Comparison of ENCODE assay signal across 9 mouse cellular contexts in the genomic region with DNA sequence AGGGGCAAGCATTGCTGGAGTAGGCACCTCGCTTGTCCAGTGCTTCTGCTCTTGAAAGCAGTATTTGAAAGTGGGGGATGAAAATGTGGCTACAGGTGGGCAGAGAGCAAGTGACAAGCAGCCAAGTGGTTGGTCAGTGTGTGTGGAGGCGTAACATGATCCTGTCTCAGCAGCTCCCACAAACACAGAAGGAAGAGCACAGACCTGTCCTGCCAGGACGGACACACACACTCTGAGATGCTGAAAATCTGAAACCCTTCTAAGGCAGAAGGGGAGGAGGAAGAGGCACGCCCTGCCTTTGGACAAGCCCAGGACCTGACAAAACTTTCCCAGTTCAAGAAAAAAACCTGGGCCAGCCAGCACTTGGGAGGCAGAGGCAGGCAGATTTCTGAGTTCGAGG. TPM values are rescaled to one million over a fixed set of nuclear protein-coding genes. Genes with fewer than 3 reads are reported as not detected.
DNase-seq lines count a peak whose midpoint lies in the region; ATAC-seq and TF ChIP-seq lines count a peak whose summit lies in the region.
"Had no signal": no experiment of that assay in that cellular context is flagged by ENCODE, and none has a peak within 500 bp of the region (broad histone marks: within the 10 kb centered on the region; RNA-seq: fewer than 3 reads in every experiment).

No protein-coding gene starts in this region.

- H3K9ac ChIP-seq in heart, postnatal 0 days (replicated peaks; ENCODE audit: low read depth, low read length): no peak overlapping the region
- no peak overlapping the region for H3K9ac ChIP-seq in embryonic facial prominence, embryonic 12.5 days
- H3K9ac ChIP-seq in midbrain, embryonic 12.5 days (replicated peaks): no peak overlapping the region

- WGBS in heart, postnatal 0 days: 78% methylated on average over 5 of the region's 5 CpGs
- whole genome bisulfite sequencing in embryonic facial prominence, embryonic 12.5 days: 75% methylated on average over 5 of the region's 5 CpGs
- 58% methylated on average over 5 of the region's 5 CpGs for WGBS in midbrain, embryonic 12.5 days

- intact Hi-C loops in heart, postnatal 10 days (cut with DNase I): no loop called here
- intact Hi-C loops in left cerebral cortex, adult 2 months (cut with DNase I): no loop called here

- H3K9me3 ChIP-seq in heart, postnatal 0 days (replicated peaks; ENCODE audit: control insufficient read depth, low read length): no peaks in the 10 kb centered on the region
- H3K9me3 ChIP-seq in embryonic facial prominence, embryonic 12.5 days: no peaks in the 10 kb centered on the region
- no peaks in the 10 kb centered on the region for H3K9me3 ChIP-seq in midbrain, embryonic 12.5 days

- no peak overlapping the region for H3K4me3 ChIP-seq in heart, postnatal 0 days (ENCODE audit: low read depth, low read length)
- no peak overlapping the region for H3K4me3 ChIP-seq in embryonic facial prominence, embryonic 12.5 days
- H3K4me3 ChIP-seq in midbrain, embryonic 12.5 days: no peak overlapping the region
- H3K4me3 ChIP-seq in left cerebral cortex, adult 2 months: no peak overlapping the region

- no peak overlapping the region for H3K4me2 ChIP-seq in heart, postnatal 0 days (ENCODE audit: low read depth, low read length)
- H3K4me2 ChIP-seq in embryonic facial prominence, embryonic 12.5 days (replicated peaks): no peak overlapping the region
- no peak overlapping the region for H3K4me2 ChIP-seq in midbrain, embryonic 12.5 days (replicated peaks)

- H3K27me3 ChIP-seq in heart, postnatal 0 days (ENCODE audit: control insufficient read depth, insufficient read depth, low read length): no peaks in the 10 kb centered on the region
- no peaks in the 10 kb centered on the region for H3K27me3 ChIP-seq in embryonic facial prominence, embryonic 12.5 days
- no peaks in the 10 kb centered on the region for H3K27me3 ChIP-seq in midbrain, embryonic 12.5 days

- no peaks in the 10 kb centered on the region for H3K36me3 ChIP-seq in heart, postnatal 0 days (replicated peaks; ENCODE audit: control insufficient read depth, insufficient read depth, low read length)
- peaks cover 7% of the 10 kb centered on the region; the same call in 1 of the 2 replicates for H3K36me3 ChIP-seq in embryonic facial prominence, embryonic 12.5 days
- H3K36me3 ChIP-seq in midbrain, embryonic 12.5 days: no peaks in the 10 kb centered on the region

- H3K4me1 ChIP-seq in heart, postnatal 0 days (ENCODE audit: control insufficient read depth, insufficient read depth): peaks cover 14% of the 10 kb centered on the region; the same call in 1 of the 2 replicates
- peaks cover 41% of the 10 kb centered on the region for H3K4me1 ChIP-seq in embryonic facial prominence, embryonic 12.5 days
- H3K4me1 ChIP-seq in midbrain, embryonic 12.5 days: peaks cover 44% of the 10 kb centered on the region

- no peak for TF ChIP-seq CTCF in heart, postnatal 0 days (IDR thresholded peaks at IDR 0.05; ENCODE audit: low read depth)
- TF ChIP-seq CTCF in left cerebral cortex, adult 2 months (IDR thresholded peaks at IDR 0.05): no peak

- TF ChIP-seq EP300 in heart, postnatal 0 days (IDR thresholded peaks at IDR 0.05; ENCODE audit: low read depth): no peak

- no peak for DNase-seq in heart, postnatal 0 days (ENCODE audit: low spot score)
- DNase-seq in heart, postnatal 10 days: no peak
- DNase-seq in ES-CJ7 (ENCODE audit: low read depth, low spot score): peak; percentile 41
- no peak for DNase-seq in left cerebral cortex, adult 2 months (ENCODE audit: extremely low spot score in 1 of 2, low spot score in 2 of 2)
- DNase-seq in cerebellum, adult 11-12 months: no peak
- DNase-seq: cerebellum, adult 9-10 months had no signal

- no peak for ATAC-seq in heart, postnatal 0 days (ENCODE audit: insufficient read depth, low read depth)
- no peak for ATAC-seq in embryonic facial prominence, embryonic 12.5 days (ENCODE audit: insufficient number of reproducible peaks, insufficient read depth, low FRiP score, low TSS enrichment)
- ATAC-seq in midbrain, embryonic 12.5 days (ENCODE audit: low FRiP score, low read depth): no peak

- 0 out of 2 replicates have a peak overlapping the region, but pooled peaks have one; percentile 38 for H3K27ac ChIP-seq in heart, postnatal 0 days (ENCODE audit: low read depth)
- H3K27ac ChIP-seq in embryonic facial prominence, embryonic 12.5 days: peak overlapping the region; percentile 69; the same call in 1 of the 2 replicates
- H3K27ac ChIP-seq in midbrain, embryonic 12.5 days (replicated peaks): peak overlapping the region; percentile 69
- H3K27ac ChIP-seq in left cerebral cortex, adult 2 months: no peak overlapping the region
- H3K27ac ChIP-seq: macrophage had no signal

RNA-seq across cellular contexts. Expression of a gene that starts 34.9 kb away (rescaled TPM):
- total RNA-seq in heart, postnatal 0 days (2014; rRNA removed; ENCODE audit: low replicate concordance): 35.6 and 50.7 TPM in 2 replicates
- 10.6 TPM in 2 replicates for polyA plus RNA-seq in heart, postnatal 0 days (2015; fragmentation: Nextera tagmentation; extraction: Ambion mirVana)
- total RNA-seq in heart, postnatal 10 days (2021): 10 to 100 TPM; 15.7 to 17.4 TPM
- 72.1 and 77.9 TPM in 2 replicates for polyA plus RNA-seq in embryonic facial prominence, embryonic 12.5 days (2016; fragmentation: Nextera tagmentation; extraction: Ambion mirVana)
- polyA plus RNA-seq in midbrain, embryonic 12.5 days (2016; fragmentation: Nextera tagmentation; extraction: Ambion mirVana): 56.9 and 69.4 TPM in 2 replicates
- 10 to 100 TPM; 11.2 TPM for total RNA-seq in left cerebral cortex, adult 2 months (2021)

RNA-seq across cellular contexts. Expression of a gene that starts 42.7 kb away (rescaled TPM):
- total RNA-seq in heart, postnatal 0 days (2014; rRNA removed; ENCODE audit: low replicate concordance): 20.1 and 42.8 TPM in 2 replicates
- 90.5 and 99.9 TPM in 2 replicates for polyA plus RNA-seq in heart, postnatal 0 days (2015; fragmentation: Nextera tagmentation; extraction: Ambion mirVana)
- 10 to 100 TPM; 43.4 to 51.7 TPM for total RNA-seq in heart, postnatal 10 days (2021)
- 142 TPM in 2 replicates for polyA plus RNA-seq in embryonic facial prominence, embryonic 12.5 days (2016; fragmentation: Nextera tagmentation; extraction: Ambion mirVana)
- 98.8 and 113 TPM in 2 replicates for polyA plus RNA-seq in midbrain, embryonic 12.5 days (2016; fragmentation: Nextera tagmentation; extraction: Ambion mirVana)
- 10 to 100 TPM; 30.3 to 38.8 TPM for total RNA-seq in left cerebral cortex, adult 2 months (2021)
